Mouse (Mus musculus): ENCODE results near the gene Apex1. TPM values are rescaled to one million over a fixed set of nuclear protein-coding genes. Genes with fewer than 3 reads are reported as not detected.

Apex1 gene
- polyA plus RNA-seq, 1 experiment from 2014 or later = 188 TPM

Other genes with a start within 250 kb of the Apex1 start
- not detected in 2 replicates for gene Olfr747, start 231.8 kb upstream of the Apex1 start, polyA plus RNA-seq (2015; fragmentation: Nextera tagmentation; extraction: Ambion mirVana)
- gene Olfr748, start 217.6 kb upstream of the Apex1 start, polyA plus RNA-seq (2015; fragmentation: Nextera tagmentation; extraction: Ambion mirVana) = not detected in 2 replicates
- not detected in 2 replicates for gene Olfr749, start 179.9 kb upstream of the Apex1 start, polyA plus RNA-seq (2015; fragmentation: Nextera tagmentation; extraction: Ambion mirVana)
- gene Ttc5, start 139.4 kb upstream of the Apex1 start, polyA plus RNA-seq (2015; fragmentation: Nextera tagmentation; extraction: Ambion mirVana) = 59.8 and 63.1 TPM in 2 replicates
- not detected in 2 replicates for gene Ccnb1ip1, start 117.2 kb upstream of the Apex1 start, polyA plus RNA-seq (2015; fragmentation: Nextera tagmentation; extraction: Ambion mirVana)
- 52.0 and 52.3 TPM in 2 replicates for gene Parp2, start 117.1 kb upstream of the Apex1 start, polyA plus RNA-seq (2015; fragmentation: Nextera tagmentation; extraction: Ambion mirVana)
- gene Tep1, start 54.4 kb upstream of the Apex1 start, polyA plus RNA-seq (2015; fragmentation: Nextera tagmentation; extraction: Ambion mirVana) = 5.0 and 6.2 TPM in 2 replicates
- 0.10 and 0.12 TPM in 2 replicates for gene Klhl33, start 27.5 kb upstream of the Apex1 start, polyA plus RNA-seq (2015; fragmentation: Nextera tagmentation; extraction: Ambion mirVana)
- gene Osgep, start 75 bp upstream of the Apex1 start, polyA plus RNA-seq (2015; fragmentation: Nextera tagmentation; extraction: Ambion mirVana) = 145 and 148 TPM in 2 replicates
- gene Pip4p1, start 5.9 kb downstream of the Apex1 start, polyA plus RNA-seq (2015; fragmentation: Nextera tagmentation; extraction: Ambion mirVana) = 45.3 and 56.0 TPM in 2 replicates
- 52.0 and 54.8 TPM in 2 replicates for gene Pnp, start 6.1 kb downstream of the Apex1 start, polyA plus RNA-seq (2015; fragmentation: Nextera tagmentation; extraction: Ambion mirVana)
- gene Gm49342, start 19.5 kb downstream of the Apex1 start, polyA plus RNA-seq (2015; fragmentation: Nextera tagmentation; extraction: Ambion mirVana) = not detected in 2 replicates
- gene Pnp2, start 31.0 kb downstream of the Apex1 start, polyA plus RNA-seq (2015; fragmentation: Nextera tagmentation; extraction: Ambion mirVana) = 0.31 and 0.54 TPM in 2 replicates
- 0.09 and 0.22 TPM in 2 replicates for gene Rnase10, start 82.8 kb downstream of the Apex1 start, polyA plus RNA-seq (2015; fragmentation: Nextera tagmentation; extraction: Ambion mirVana)
- not detected in 2 replicates for gene Rnase9, start 116.9 kb downstream of the Apex1 start, polyA plus RNA-seq (2015; fragmentation: Nextera tagmentation; extraction: Ambion mirVana)
- gene Rnase11, start 125.2 kb downstream of the Apex1 start, polyA plus RNA-seq (2015; fragmentation: Nextera tagmentation; extraction: Ambion mirVana) = not detected in 2 replicates
- gene Rnase12, start 132.7 kb downstream of the Apex1 start, polyA plus RNA-seq (2015; fragmentation: Nextera tagmentation; extraction: Ambion mirVana) = not detected in 2 replicates
- gene Olfr750, start 149.5 kb downstream of the Apex1 start, polyA plus RNA-seq (2015; fragmentation: Nextera tagmentation; extraction: Ambion mirVana) = not detected in 2 replicates
- gene Rnase4, start 166.1 kb downstream of the Apex1 start, polyA plus RNA-seq (2015; fragmentation: Nextera tagmentation; extraction: Ambion mirVana) = 68.6 and 83.1 TPM in 2 replicates
- gene Ang, start 166.2 kb downstream of the Apex1 start, polyA plus RNA-seq (2015; fragmentation: Nextera tagmentation; extraction: Ambion mirVana) = 10.1 and 10.5 TPM in 2 replicates
- gene Eddm3b, start 189.5 kb downstream of the Apex1 start, polyA plus RNA-seq (2015; fragmentation: Nextera tagmentation; extraction: Ambion mirVana) = not detected in 2 replicates
- 0.58 and 1.6 TPM in 2 replicates for gene Rnase6, start 198.9 kb downstream of the Apex1 start, polyA plus RNA-seq (2015; fragmentation: Nextera tagmentation; extraction: Ambion mirVana)
- gene Rnase1, start 221.8 kb downstream of the Apex1 start, polyA plus RNA-seq (2015; fragmentation: Nextera tagmentation; extraction: Ambion mirVana) = 2.2 and 3.3 TPM in 2 replicates
- not detected in 2 replicates for gene Rnase2b, start 237.3 kb downstream of the Apex1 start, polyA plus RNA-seq (2015; fragmentation: Nextera tagmentation; extraction: Ambion mirVana)

All from limb, embryonic 15.5 days (tissue).